Mouse (Mus musculus): ENCODE results near the gene Kxd1.

GRCm38 (mm10) chr8:70486941-70487520 is 40.7 kb downstream of the Kxd1 start, which contains the start of gene Tmem59l:
- TF ChIP-seq CTCF (conservative IDR thresholded peaks at IDR 0.05; ENCODE audit: low read length) = no peak
- no peak for TF ChIP-seq NANOG (IDR thresholded peaks at IDR 0.05; ENCODE audit: borderline replicate concordance, low read length)
- no peak for TF ChIP-seq POU5F1 (IDR thresholded peaks at IDR 0.05; ENCODE audit: borderline replicate concordance, low read length)
